Mouse (Mus musculus) cortical plate, adult 2 months (tissue): Measurements from ENCODE around the gene Nlrc3.

Experiments
- CTCF ChIP-seq: fragments of 200-500 bp; IDR thresholded peaks from 2 replicates; pipeline ENCODE4 v1.5.1; 2011; ENCODE audit warnings: mild to moderate bottlenecking, control low read depth, low read length; ENCODE audit not compliant: insufficient read depth; ENCODE audit errors: extremely low read depth
- POLR2A ChIP-seq: fragments of 200-500 bp; IDR thresholded peaks from 2 replicates; pipeline ENCODE4 v1.6.1; 2011; ENCODE audit warnings: mild to moderate bottlenecking, low read length, control low read depth; ENCODE audit not compliant: insufficient read depth; ENCODE audit errors: extremely low read depth

DNA sequence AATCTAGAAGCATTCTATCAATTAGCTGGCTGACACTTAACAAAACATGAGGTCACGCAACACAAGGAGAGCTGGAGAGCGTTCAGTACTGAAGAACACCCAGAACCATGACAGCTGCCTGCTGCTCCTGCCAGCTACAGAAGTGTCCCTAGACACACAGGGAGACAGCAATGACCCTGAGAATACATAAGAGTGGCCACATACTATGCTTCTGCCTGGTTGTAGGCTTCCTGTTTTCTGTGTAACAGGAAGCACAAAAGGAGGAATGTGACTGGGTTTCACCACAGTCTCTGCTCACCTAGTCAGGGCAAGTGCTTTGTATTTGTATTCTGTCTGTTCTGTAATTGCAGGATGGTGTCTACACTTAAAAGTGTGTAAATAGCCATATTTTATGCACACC is 55.7 kb downstream of the Nlrc3 start:
- TF ChIP-seq CTCF (no peak), POLR2A (no peak)
